Mouse (Mus musculus): ENCODE data around the gene Rilpl1. TPM values are rescaled to one million over a fixed set of nuclear protein-coding genes. Genes with fewer than 3 reads are reported as not detected.
"Not testable (repeated sequence)": the region's sequence is repeated elsewhere in the genome, so short reads cannot be mapped to it uniquely, and the experiment has no call there.

The Rilpl1 gene
- polyA plus RNA-seq, 1 experiment from 2014 or later = 10.3 TPM

DNA sequence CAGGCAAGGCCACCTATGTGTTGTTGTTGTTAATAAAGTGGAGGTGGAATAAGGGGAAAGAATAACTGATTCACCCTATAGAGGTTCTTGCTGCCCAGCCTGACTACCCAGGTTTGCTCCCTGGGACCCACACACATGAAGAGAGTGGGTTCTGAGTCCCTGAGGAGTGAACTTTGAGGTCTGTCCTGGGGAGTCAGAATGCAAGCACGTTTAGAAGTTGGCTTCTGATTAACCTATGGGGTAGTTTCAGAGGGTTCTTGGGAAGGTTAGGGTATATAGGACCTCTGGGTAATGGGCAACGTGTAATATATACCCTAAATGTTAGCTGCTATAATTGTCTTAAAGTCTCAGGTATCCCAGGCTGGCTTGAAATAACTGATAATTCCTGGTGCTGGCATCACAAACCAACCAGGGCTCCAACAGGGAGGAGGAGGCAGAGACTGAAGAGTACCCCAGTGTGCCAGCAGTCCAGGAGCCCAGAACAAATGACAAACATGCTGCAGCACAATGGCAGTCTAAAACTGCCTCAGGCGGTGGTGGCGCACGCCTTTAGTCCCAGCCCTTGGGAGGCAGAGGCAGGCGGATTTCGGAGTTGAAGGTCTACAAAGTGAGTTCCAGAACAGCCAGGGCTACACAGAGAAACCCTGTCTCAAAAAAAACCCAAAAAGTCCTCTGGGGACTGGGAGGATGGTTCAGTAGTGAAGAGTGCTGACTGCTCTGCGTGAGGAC is 68.7 kb downstream of the Rilpl1 start:
- no peak overlapping the region for H3K4me3 ChIP-seq (replicated peaks)
- peaks cover 72% of the 10 kb centered on the region for H3K36me3 ChIP-seq
- H3K4me1 ChIP-seq (replicated peaks) = no peaks in the 10 kb centered on the region
- H3K27ac ChIP-seq = no peak overlapping the region
- no peak overlapping the region for H3K4me2 ChIP-seq (replicated peaks)
- ATAC-seq = no peak
- H3K27me3 ChIP-seq = no peaks in the 10 kb centered on the region
- 86% methylated on average over 8 of the region's 8 CpGs for WGBS
- no peaks in the 10 kb centered on the region for H3K9me3 ChIP-seq
- H3K9ac ChIP-seq (replicated peaks) = no peak overlapping the region

DNA sequence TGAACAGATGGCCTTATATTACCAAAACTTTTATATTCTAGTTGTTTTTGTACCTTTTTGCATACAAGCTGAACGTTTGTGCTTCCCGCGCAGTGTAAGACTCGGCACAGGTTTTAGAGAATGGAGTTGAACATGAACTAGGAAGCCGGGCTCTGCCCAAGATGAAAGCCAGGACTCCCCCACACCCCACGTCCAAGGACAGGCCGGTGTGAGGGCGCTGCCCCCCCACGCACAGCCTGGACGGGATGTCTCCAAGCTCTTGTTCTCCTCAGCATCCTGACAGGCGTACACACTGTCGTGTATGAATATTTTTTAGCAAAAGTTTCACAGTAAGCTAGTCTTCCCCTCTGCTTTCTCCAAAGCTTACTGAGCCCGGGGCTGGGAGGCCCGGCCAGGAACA is 70.3 kb downstream of the Rilpl1 start:
- ATAC-seq; H3K27me3 ChIP-seq; H3K4me2 ChIP-seq (replicated peaks); H3K4me3 ChIP-seq (replicated peaks); H3K9me3 ChIP-seq; H3K9ac ChIP-seq (replicated peaks); H3K4me1 ChIP-seq (replicated peaks); H3K27ac ChIP-seq: not testable (repeated sequence)
- peaks cover 77% of the 10 kb centered on the region for H3K36me3 ChIP-seq
- 93% methylated on average over 14 of the region's 14 CpGs for WGBS

DNA sequence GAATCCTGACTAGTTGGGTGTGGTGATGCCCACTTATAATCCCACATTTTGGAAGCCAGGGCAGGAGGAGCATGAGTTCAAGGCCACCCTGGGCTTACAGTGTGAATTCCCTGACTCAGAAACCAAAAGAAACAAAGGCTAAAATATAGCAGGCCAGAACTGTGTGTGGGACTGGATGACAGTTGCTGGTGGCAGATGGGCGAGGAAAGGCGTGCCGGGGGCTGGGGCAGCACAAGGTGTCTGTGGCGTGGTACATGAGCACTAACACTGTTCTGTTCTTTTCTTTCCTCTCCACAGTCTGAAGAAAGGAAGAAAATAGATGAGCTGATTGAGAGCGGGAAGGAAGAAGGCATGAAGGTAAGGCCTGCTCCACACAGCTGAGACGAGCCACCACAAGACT is 74.4 kb downstream of the Rilpl1 start:
- no peak overlapping the region for H3K4me3 ChIP-seq (replicated peaks)
- peaks cover 95% of the 10 kb centered on the region for H3K36me3 ChIP-seq
- 94% methylated on average over 6 of the region's 6 CpGs for WGBS
- H3K4me2 ChIP-seq (replicated peaks) = no peak overlapping the region
- no peaks in the 10 kb centered on the region for H3K4me1 ChIP-seq (replicated peaks)
- ATAC-seq = no peak
- H3K9me3 ChIP-seq = no peaks in the 10 kb centered on the region
- H3K27ac ChIP-seq = no peak overlapping the region
- H3K9ac ChIP-seq (replicated peaks) = no peak overlapping the region
- no peaks in the 10 kb centered on the region for H3K27me3 ChIP-seq

DNA sequence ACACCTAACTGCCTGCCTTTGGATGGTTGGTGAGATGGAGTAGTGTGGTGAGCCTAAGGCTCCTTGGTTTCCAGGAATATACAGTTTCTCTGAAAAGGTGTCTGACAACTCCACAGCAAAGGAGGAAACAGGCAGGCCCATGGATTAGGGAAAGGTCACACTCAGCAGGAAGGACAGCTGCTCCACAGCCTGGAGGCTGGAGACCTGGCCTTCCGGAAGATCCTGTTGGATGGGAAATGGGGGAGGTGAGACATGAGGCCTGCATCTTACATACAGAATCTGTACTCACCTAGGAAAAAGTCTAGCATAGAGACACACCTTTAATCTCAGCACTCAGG is 77.1 kb downstream of the Rilpl1 start:
- Histone ChIP-seq H3K9ac (replicated peaks) (no peak overlapping the region), H3K4me2 (replicated peaks) (no peak overlapping the region), H3K4me1 (replicated peaks) (peaks cover 7% of the 10 kb centered on the region; the same call in 1 of the 2 replicates), H3K27me3 (no peaks in the 10 kb centered on the region), H3K36me3 (peaks cover 98% of the 10 kb centered on the region), H3K4me3 (replicated peaks) (no peak overlapping the region), H3K9me3 (no peaks in the 10 kb centered on the region), H3K27ac (no peak overlapping the region)
- 96% methylated on average over 1 of the region's 1 CpGs for WGBS
- ATAC-seq = no peak

GRCm38 (mm10) chr5:124453339-124454081 is 77.7 kb downstream of the Rilpl1 start:
- H3K27me3 ChIP-seq = no peaks in the 10 kb centered on the region
- no peak overlapping the region for H3K4me3 ChIP-seq (replicated peaks)
- peaks cover 12% of the 10 kb centered on the region; the same call in 1 of the 2 replicates for H3K4me1 ChIP-seq (replicated peaks)
- peaks cover 98% of the 10 kb centered on the region for H3K36me3 ChIP-seq
- H3K9me3 ChIP-seq = no peaks in the 10 kb centered on the region
- H3K9ac ChIP-seq (replicated peaks) = no peak overlapping the region
- no peak overlapping the region for H3K4me2 ChIP-seq (replicated peaks)
- no peak for ATAC-seq
- WGBS = 81% methylated on average over 13 of the region's 13 CpGs
- no peak overlapping the region for H3K27ac ChIP-seq

- H3K9ac ChIP-seq (replicated peaks) = no peak overlapping the region
- no peaks in the 10 kb centered on the region for H3K9me3 ChIP-seq
- 81% methylated on average over 15 of the region's 15 CpGs for WGBS
- no peak for ATAC-seq
- H3K36me3 ChIP-seq = peaks cover 97% of the 10 kb centered on the region
- H3K4me1 ChIP-seq (replicated peaks) = peaks cover 14% of the 10 kb centered on the region; the same call in 1 of the 2 replicates
- no peaks in the 10 kb centered on the region for H3K27me3 ChIP-seq
- H3K4me3 ChIP-seq (replicated peaks) = no peak overlapping the region
- no peak overlapping the region for H3K27ac ChIP-seq
- H3K4me2 ChIP-seq (replicated peaks) = no peak overlapping the region
Observed at GRCm38 (mm10) chr5:124452494-124453228, 78.5 kb downstream of the Rilpl1 start.

GRCm38 (mm10) chr5:124450641-124451340 is 80.4 kb downstream of the Rilpl1 start:
- peaks cover 29% of the 10 kb centered on the region for H3K4me1 ChIP-seq (replicated peaks)
- H3K4me3 ChIP-seq (replicated peaks) = no peak overlapping the region
- no peak overlapping the region for H3K4me2 ChIP-seq (replicated peaks)
- ATAC-seq = no peak
- peaks cover 84% of the 10 kb centered on the region for H3K36me3 ChIP-seq
- H3K9ac ChIP-seq (replicated peaks) = no peak overlapping the region
- no peak overlapping the region for H3K27ac ChIP-seq
- H3K9me3 ChIP-seq = no peaks in the 10 kb centered on the region
- no peaks in the 10 kb centered on the region for H3K27me3 ChIP-seq
- WGBS = 89% methylated on average over 16 of the region's 16 CpGs

- H3K4me2 ChIP-seq (replicated peaks) = no peak overlapping the region
- no peak overlapping the region for H3K9ac ChIP-seq (replicated peaks)
- ATAC-seq = no peak
- WGBS = 92% methylated on average over 7 of the region's 7 CpGs
- no peak overlapping the region for H3K27ac ChIP-seq
- peaks cover 29% of the 10 kb centered on the region for H3K4me1 ChIP-seq (replicated peaks)
- H3K27me3 ChIP-seq = no peaks in the 10 kb centered on the region
- no peaks in the 10 kb centered on the region for H3K9me3 ChIP-seq
- no peak overlapping the region for H3K4me3 ChIP-seq (replicated peaks)
- H3K36me3 ChIP-seq = peaks cover 77% of the 10 kb centered on the region
Observed at GRCm38 (mm10) chr5:124450051-124450450, 81.1 kb downstream of the Rilpl1 start.

- Histone ChIP-seq H3K9me3 (no peaks in the 10 kb centered on the region), H3K4me3 (replicated peaks) (no peak overlapping the region), H3K27me3 (no peaks in the 10 kb centered on the region), H3K4me1 (replicated peaks) (peaks cover 34% of the 10 kb centered on the region), H3K9ac (replicated peaks) (no peak overlapping the region), H3K27ac (no peak overlapping the region), H3K4me2 (replicated peaks) (no peak overlapping the region), H3K36me3 (peaks cover 71% of the 10 kb centered on the region)
- 74% methylated on average over 6 of the region's 6 CpGs for WGBS
- no peak for ATAC-seq
Observed at GRCm38 (mm10) chr5:124449494-124449893, 81.7 kb downstream of the Rilpl1 start.

GRCm38 (mm10) chr5:124446301-124446881 is 84.8 kb downstream of the Rilpl1 start:
- 5% methylated on average over 15 of the region's 15 CpGs for WGBS
- Histone ChIP-seq H3K4me3 (replicated peaks) (peak overlapping the region; percentile 94), H3K27ac (no peak overlapping the region), H3K27me3 (no peaks in the 10 kb centered on the region), H3K9me3 (no peaks in the 10 kb centered on the region), H3K9ac (replicated peaks) (peak overlapping the region; percentile 96), H3K4me2 (replicated peaks) (peak overlapping the region; percentile 91), H3K4me1 (replicated peaks) (peaks cover 36% of the 10 kb centered on the region), H3K36me3 (peaks cover 42% of the 10 kb centered on the region)
- peak; percentile 10; the same call in 1 of the 2 replicates for ATAC-seq

DNA sequence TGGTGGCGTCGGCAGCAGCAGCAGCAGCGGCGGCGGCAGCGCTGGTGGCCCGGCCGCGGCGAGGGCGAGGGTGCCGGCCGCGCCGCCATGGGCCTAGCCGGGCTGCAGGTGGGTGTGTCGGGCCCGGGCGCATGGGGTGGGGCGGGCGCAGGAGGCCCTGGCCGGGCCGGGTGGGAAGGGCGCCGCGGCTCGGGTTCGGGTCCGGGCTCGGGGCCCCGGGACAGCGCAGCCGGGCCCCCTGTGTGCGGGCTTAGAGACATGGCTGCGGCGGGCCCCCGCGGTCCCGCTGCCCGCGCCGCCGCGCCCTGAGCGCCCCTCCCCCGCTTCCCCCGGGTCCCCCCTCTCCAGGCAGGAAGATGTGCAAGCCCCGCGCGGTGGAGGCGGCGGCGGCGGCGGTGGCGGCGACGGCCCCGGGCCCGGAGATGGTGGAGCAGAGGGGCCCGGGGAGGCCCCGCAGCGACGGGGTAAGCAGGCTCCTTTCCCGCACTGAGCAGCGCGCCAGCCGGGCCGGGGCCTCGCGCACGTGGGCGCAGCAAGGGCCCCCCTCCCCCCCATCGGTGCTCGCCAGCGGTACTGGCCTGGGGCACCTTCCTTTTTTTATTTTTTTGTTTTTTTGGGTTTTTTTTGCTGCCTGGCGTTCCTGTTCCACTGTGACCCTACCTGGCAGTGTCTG is 85.4 kb downstream of the Rilpl1 start:
- ATAC-seq = peak; percentile 80
- H3K9ac ChIP-seq (replicated peaks) = peak overlapping the region; percentile 96
- H3K4me3 ChIP-seq (replicated peaks) = peak overlapping the region; percentile 94
- H3K27ac ChIP-seq = peak overlapping the region; percentile 82
- no peaks in the 10 kb centered on the region for H3K9me3 ChIP-seq
- 0% methylated on average over 52 of the region's 77 CpGs for WGBS
- peaks cover 39% of the 10 kb centered on the region for H3K4me1 ChIP-seq (replicated peaks)
- H3K4me2 ChIP-seq (replicated peaks) = peak overlapping the region; percentile 91
- H3K27me3 ChIP-seq = no peaks in the 10 kb centered on the region
- peaks cover 36% of the 10 kb centered on the region for H3K36me3 ChIP-seq
